Mouse (Mus musculus): ENCODE data around the gene Kcns3. TPM values are rescaled to one million over a fixed set of nuclear protein-coding genes. Genes with fewer than 3 reads are reported as not detected.

Gene Kcns3
- 0.26 and 0.39 TPM in 2 replicates for polyA plus RNA-seq (2016; fragmentation: Nextera tagmentation; extraction: Ambion mirVana)

- H3K27ac ChIP-seq (replicated peaks) = peak within 1 kb of the TSS; percentile 49; the same call in 1 of the 2 replicates
- DNase-seq (ENCODE audit: low spot score) = no peak
- peaks cover 63% of the 10 kb centered on the region for H3K27me3 ChIP-seq (ENCODE audit: low read depth, poor library complexity, severe bottlenecking)
- H3K4me1 ChIP-seq = peaks cover 23% of the 10 kb centered on the region
- H3K36me3 ChIP-seq = no peaks in the 10 kb centered on the region
- H3K4me3 ChIP-seq = peak within 1 kb of the TSS; percentile 68
- no peaks in the 10 kb centered on the region for H3K9me3 ChIP-seq (replicated peaks)
- 20% methylated on average over 15 of the region's 15 CpGs for WGBS
Measured at GRCm38 (mm10) chr12:11151015-11151414, at the start of gene Kcns3. Gene Kcns3, minus strand, starts transcription at chr12:11151056.

- H3K4me3 ChIP-seq = no peak overlapping the region
- H3K36me3 ChIP-seq = no peaks in the 10 kb centered on the region
- 31% methylated on average over 2 of the region's 2 CpGs for WGBS
- H3K4me1 ChIP-seq = peaks cover 22% of the 10 kb centered on the region
- no peak for DNase-seq (ENCODE audit: low spot score)
- no peaks in the 10 kb centered on the region for H3K9me3 ChIP-seq (replicated peaks)
- no peak overlapping the region for H3K27ac ChIP-seq (replicated peaks)
- no peaks in the 10 kb centered on the region for H3K27me3 ChIP-seq (ENCODE audit: low read depth, poor library complexity, severe bottlenecking)
Measured at GRCm38 (mm10) chr12:11198551-11198950, 47.7 kb upstream of the Kcns3 start.

GRCm38 (mm10) chr12:11198026-11198425, 47.2 kb upstream of the Kcns3 start:
- WGBS = 34% methylated on average over 4 of the region's 4 CpGs
- no peak overlapping the region for H3K27ac ChIP-seq (replicated peaks)
- DNase-seq (ENCODE audit: low spot score) = no peak
- no peak overlapping the region for H3K4me3 ChIP-seq
- no peaks in the 10 kb centered on the region for H3K36me3 ChIP-seq
- peaks cover 22% of the 10 kb centered on the region for H3K4me1 ChIP-seq
- H3K27me3 ChIP-seq (ENCODE audit: low read depth, poor library complexity, severe bottlenecking) = no peaks in the 10 kb centered on the region
- no peaks in the 10 kb centered on the region for H3K9me3 ChIP-seq (replicated peaks)

GRCm38 (mm10) chr12:11196830-11197229, 46.0 kb upstream of the Kcns3 start:
- no peak for DNase-seq (ENCODE audit: low spot score)
- no peaks in the 10 kb centered on the region for H3K9me3 ChIP-seq (replicated peaks)
- WGBS = 51% methylated on average over 5 of the region's 5 CpGs
- no peak overlapping the region for H3K4me3 ChIP-seq
- no peak overlapping the region; the same call in 1 of the 2 replicates for H3K27ac ChIP-seq (replicated peaks)
- H3K4me1 ChIP-seq = peaks cover 22% of the 10 kb centered on the region
- H3K27me3 ChIP-seq (ENCODE audit: low read depth, poor library complexity, severe bottlenecking) = no peaks in the 10 kb centered on the region
- H3K36me3 ChIP-seq = no peaks in the 10 kb centered on the region

GRCm38 (mm10) chr12:11196142-11196597, 45.3 kb upstream of the Kcns3 start:
- Histone ChIP-seq H3K9me3 (replicated peaks) (no peaks in the 10 kb centered on the region), H3K36me3 (no peaks in the 10 kb centered on the region), H3K4me1 (peaks cover 22% of the 10 kb centered on the region), H3K27ac (replicated peaks) (no peak overlapping the region; the same call in 1 of the 2 replicates), H3K4me3 (peak overlapping the region; percentile 37), H3K27me3 (ENCODE audit: low read depth, poor library complexity, severe bottlenecking) (no peaks in the 10 kb centered on the region)
- 10% methylated on average over 16 of the region's 19 CpGs for WGBS
- peak; percentile 86 for DNase-seq (ENCODE audit: low spot score)

- Histone ChIP-seq H3K36me3 (no peaks in the 10 kb centered on the region), H3K27me3 (ENCODE audit: low read depth, poor library complexity, severe bottlenecking) (no peaks in the 10 kb centered on the region), H3K27ac (replicated peaks) (no peak overlapping the region), H3K9me3 (replicated peaks) (no peaks in the 10 kb centered on the region), H3K4me1 (peaks cover 22% of the 10 kb centered on the region), H3K4me3 (no peak overlapping the region)
- no peak for DNase-seq (ENCODE audit: low spot score)
- WGBS = 90% methylated on average over 1 of the region's 1 CpGs
Measured at GRCm38 (mm10) chr12:11195031-11195430, 44.2 kb upstream of the Kcns3 start.

- H3K36me3 ChIP-seq = no peaks in the 10 kb centered on the region
- H3K4me1 ChIP-seq = no peaks in the 10 kb centered on the region
- H3K27ac ChIP-seq (replicated peaks) = no peak overlapping the region
- no peaks in the 10 kb centered on the region for H3K27me3 ChIP-seq (ENCODE audit: low read depth, poor library complexity, severe bottlenecking)
- peak; percentile 87 for DNase-seq (ENCODE audit: low spot score)
- no peaks in the 10 kb centered on the region for H3K9me3 ChIP-seq (replicated peaks)
- 34% methylated on average over 11 of the region's 11 CpGs for WGBS
- H3K4me3 ChIP-seq = 0 out of 2 replicates have a peak overlapping the region, but pooled peaks have one; percentile 18
Measured at GRCm38 (mm10) chr12:11178486-11179154, 27.8 kb upstream of the Kcns3 start.

GRCm38 (mm10) chr12:11177408-11178394, 26.8 kb upstream of the Kcns3 start:
- Histone ChIP-seq H3K27ac (replicated peaks) (no peak overlapping the region), H3K4me1 (no peaks in the 10 kb centered on the region), H3K4me3 (no peak overlapping the region), H3K36me3 (no peaks in the 10 kb centered on the region), H3K9me3 (replicated peaks) (no peaks in the 10 kb centered on the region), H3K27me3 (ENCODE audit: low read depth, poor library complexity, severe bottlenecking) (no peaks in the 10 kb centered on the region)
- WGBS = 58% methylated on average over 5 of the region's 5 CpGs
- DNase-seq (ENCODE audit: low spot score) = no peak

- H3K9me3 ChIP-seq (replicated peaks) = no peaks in the 10 kb centered on the region
- H3K36me3 ChIP-seq = no peaks in the 10 kb centered on the region
- H3K4me1 ChIP-seq = no peaks in the 10 kb centered on the region
- no peak for DNase-seq (ENCODE audit: low spot score)
- H3K27me3 ChIP-seq (ENCODE audit: low read depth, poor library complexity, severe bottlenecking) = no peaks in the 10 kb centered on the region
- 83% methylated on average over 3 of the region's 3 CpGs for WGBS
- no peak overlapping the region for H3K4me3 ChIP-seq
- no peak overlapping the region for H3K27ac ChIP-seq (replicated peaks)
Measured at GRCm38 (mm10) chr12:11158670-11159069, 7.8 kb upstream of the Kcns3 start.

- 97% methylated on average over 1 of the region's 1 CpGs for WGBS
- H3K27me3 ChIP-seq (ENCODE audit: low read depth, poor library complexity, severe bottlenecking) = peaks cover 33% of the 10 kb centered on the region
- H3K36me3 ChIP-seq = no peaks in the 10 kb centered on the region
- H3K4me3 ChIP-seq = no peak overlapping the region
- no peak overlapping the region for H3K27ac ChIP-seq (replicated peaks)
- H3K9me3 ChIP-seq (replicated peaks) = no peaks in the 10 kb centered on the region
- peaks cover 10% of the 10 kb centered on the region for H3K4me1 ChIP-seq
- DNase-seq (ENCODE audit: low spot score) = no peak
Measured at GRCm38 (mm10) chr12:11155123-11155522, 4.3 kb upstream of the Kcns3 start.

- H3K36me3 ChIP-seq = no peaks in the 10 kb centered on the region
Measured at GRCm38 (mm10) chr12:11153587-11153986, 2.7 kb upstream of the Kcns3 start.

GRCm38 (mm10) chr12:11150192-11150935, 492 bp downstream of the Kcns3 start:
- H3K4me1 ChIP-seq = peaks cover 23% of the 10 kb centered on the region
- DNase-seq (ENCODE audit: low spot score) = peak; percentile 56
- H3K27me3 ChIP-seq (ENCODE audit: low read depth, poor library complexity, severe bottlenecking) = peaks cover 63% of the 10 kb centered on the region
- H3K9me3 ChIP-seq (replicated peaks) = no peaks in the 10 kb centered on the region
- peak overlapping the region; percentile 68 for H3K4me3 ChIP-seq
- H3K36me3 ChIP-seq = no peaks in the 10 kb centered on the region
- H3K27ac ChIP-seq (replicated peaks) = peak overlapping the region; percentile 49; the same call in 1 of the 2 replicates
- under 1% methylated on average over 57 of the region's 66 CpGs for WGBS

More at GRCm38 (mm10) chr12:11153587-11153986, 2.7 kb upstream of the Kcns3 start:
- no peak overlapping the region for H3K27ac ChIP-seq (replicated peaks)
- H3K9me3 ChIP-seq (replicated peaks) = no peaks in the 10 kb centered on the region
- H3K27me3 ChIP-seq (ENCODE audit: low read depth, poor library complexity, severe bottlenecking) = peaks cover 48% of the 10 kb centered on the region
- no peak for DNase-seq (ENCODE audit: low spot score)
- no peak overlapping the region for H3K4me3 ChIP-seq
- H3K4me1 ChIP-seq = peaks cover 23% of the 10 kb centered on the region

Measured in midbrain, embryonic 10.5 days (tissue).